Mouse (Mus musculus): ENCODE results near the gene Ube2j2. TPM values are rescaled to one million over a fixed set of nuclear protein-coding genes. Genes with fewer than 3 reads are reported as not detected.

Ube2j2 gene
- total RNA-seq (2021), result 10 to 100 TPM; 69.8 to 71.2 TPM
- long read RNA-seq, experiment 1, transcript Ube2j2-213 (7 exons, 3,339 nt), result minor isoform, 6 of 49 reads
- long read RNA-seq, experiment 1, transcript Ube2j2-205 (8 exons, 1,434 nt), result minor isoform, 5 of 49 reads
- long read RNA-seq, experiment 1, transcript Ube2j2-201 (8 exons, 3,483 nt), result major isoform, 19 of 49 reads
- long read RNA-seq, experiment 1, partial matches to known transcripts, result 3 of 49 reads
- long read RNA-seq, experiment 1, other reads (novel, unspliced or antisense), result 13 of 49 reads
- long read RNA-seq, experiment 2, transcript Ube2j2-201 (8 exons, 3,483 nt), result major isoform, 23 of 49 reads
- long read RNA-seq, experiment 2, transcript Ube2j2-213 (7 exons, 3,339 nt), result minor isoform, 15 of 49 reads
- long read RNA-seq, experiment 2, partial matches to known transcripts, result 1 of 49 reads
- long read RNA-seq, experiment 2, other reads (novel, unspliced or antisense), result 7 of 49 reads

DNA sequence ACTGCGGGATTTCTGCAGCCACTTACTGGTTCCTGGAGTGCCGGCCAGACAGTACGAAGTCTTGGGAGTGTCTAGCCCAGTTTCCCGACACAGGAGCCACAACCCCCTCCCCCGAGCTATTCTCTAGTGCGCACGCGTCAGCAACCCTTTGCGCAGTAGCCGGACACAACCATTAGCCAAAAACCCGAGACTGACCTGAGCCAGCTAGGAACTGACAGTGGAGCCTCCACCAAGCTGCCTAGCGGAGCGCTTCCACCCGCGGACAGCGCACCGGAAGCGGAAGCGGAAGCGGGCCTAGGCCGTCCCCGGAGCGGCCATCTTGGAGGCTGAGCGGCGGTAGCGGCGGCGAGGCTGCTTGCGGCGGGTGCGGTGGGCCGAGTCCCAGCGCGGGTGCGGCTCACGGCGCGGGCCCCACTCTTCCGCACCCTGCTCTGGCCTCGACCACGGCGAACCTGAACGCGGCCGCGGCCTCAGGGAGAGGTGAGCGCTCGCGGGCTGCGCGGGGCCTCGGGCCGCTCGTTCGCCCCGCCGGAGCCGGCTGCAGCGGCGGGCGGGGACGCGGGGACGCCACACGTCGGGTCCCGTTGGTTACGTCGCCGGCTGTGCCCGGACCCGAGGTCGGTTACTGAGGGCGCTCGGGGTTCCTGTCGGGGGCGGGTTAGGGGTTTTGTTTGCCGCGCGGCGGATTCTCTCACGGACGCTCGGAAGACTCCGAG, at the start of gene Ube2j2:
Ube2j2 (plus strand) TSS at position 298 of the 716 bp plus-strand sequence.
- Histone ChIP-seq H3K27ac (peak within 1 kb of the TSS; percentile 96), H3K4me3 (peak within 1 kb of the TSS; percentile 68)
- no peak for TF ChIP-seq CTCF (conservative IDR thresholded peaks at IDR 0.05)
- peak; percentile 95 to 99 for DNase-seq (ENCODE audit: low spot score in 2 of 2)

DNA sequence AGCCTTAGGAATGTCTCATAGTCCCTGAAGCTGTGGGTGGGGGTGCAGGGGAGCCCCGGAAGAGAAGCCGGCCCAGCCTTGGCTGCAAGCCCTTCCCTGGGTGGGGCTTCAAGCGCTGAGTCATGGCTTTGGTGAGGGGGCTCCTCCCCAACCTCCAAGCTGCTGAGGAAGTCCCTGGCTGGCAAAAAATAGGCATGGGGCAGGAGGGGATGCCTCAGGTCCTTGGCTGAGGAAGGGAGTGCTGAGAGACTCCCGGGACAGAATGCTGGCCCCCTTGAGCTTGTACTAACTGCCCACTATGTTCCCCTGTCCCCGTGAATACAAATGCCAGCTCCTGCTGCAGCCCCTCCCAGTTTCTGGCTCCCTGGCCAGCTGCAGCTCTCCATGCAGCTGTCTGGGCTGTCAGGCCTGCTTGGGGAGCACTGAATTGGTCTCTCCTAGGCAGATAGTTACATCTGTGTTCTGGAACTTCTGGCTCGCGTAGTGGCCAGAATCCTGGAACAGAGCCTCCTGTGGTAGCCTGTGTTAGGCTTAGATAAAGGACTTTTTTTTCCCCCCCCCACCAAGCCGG, 49.2 kb upstream of the Ube2j2 start:
- Histone ChIP-seq H3K4me3 (peak overlapping the region; percentile 84), H3K27ac (peak overlapping the region; percentile 88)
- peak; percentile 69 to 84 for DNase-seq (ENCODE audit: low spot score in 2 of 2)
- TF ChIP-seq CTCF (conservative IDR thresholded peaks at IDR 0.05), result peak; percentile 40

- peak; percentile 79 to 80 for DNase-seq (ENCODE audit: low spot score in 2 of 2)
- Histone ChIP-seq H3K4me3 (peak overlapping the region; percentile 84), H3K27ac (peak overlapping the region; percentile 88)
- TF ChIP-seq CTCF (conservative IDR thresholded peaks at IDR 0.05), result no peak
Observed at GRCm38 (mm10) chr4:155895216-155895615, 48.4 kb upstream of the Ube2j2 start.

DNA sequence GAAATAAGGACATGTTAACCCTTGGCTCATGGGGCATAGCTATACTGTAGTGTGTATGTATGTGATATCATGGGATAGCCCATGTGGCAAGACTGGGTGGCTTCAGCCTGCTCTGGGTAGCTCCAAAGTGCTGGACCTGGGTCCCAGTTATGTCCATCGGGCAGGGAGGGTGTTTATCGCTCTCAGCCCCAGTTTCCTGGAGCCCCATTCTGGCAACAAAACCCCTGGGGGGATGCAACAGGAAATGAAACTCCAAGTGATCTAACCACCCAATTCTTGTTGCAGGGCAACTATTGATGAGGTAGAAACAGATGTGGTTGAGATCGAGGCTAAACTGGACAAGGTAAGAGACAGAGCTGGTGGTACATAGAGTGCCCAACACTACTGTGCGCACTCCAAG, 47.8 kb upstream of the Ube2j2 start:
- H3K27ac ChIP-seq, result peak overlapping the region; percentile 88
- peak overlapping the region; percentile 84; the same call in 1 of the 2 replicates for H3K4me3 ChIP-seq
- TF ChIP-seq CTCF (conservative IDR thresholded peaks at IDR 0.05), result no peak
- no peak for DNase-seq (ENCODE audit: low spot score in 2 of 2)

DNA sequence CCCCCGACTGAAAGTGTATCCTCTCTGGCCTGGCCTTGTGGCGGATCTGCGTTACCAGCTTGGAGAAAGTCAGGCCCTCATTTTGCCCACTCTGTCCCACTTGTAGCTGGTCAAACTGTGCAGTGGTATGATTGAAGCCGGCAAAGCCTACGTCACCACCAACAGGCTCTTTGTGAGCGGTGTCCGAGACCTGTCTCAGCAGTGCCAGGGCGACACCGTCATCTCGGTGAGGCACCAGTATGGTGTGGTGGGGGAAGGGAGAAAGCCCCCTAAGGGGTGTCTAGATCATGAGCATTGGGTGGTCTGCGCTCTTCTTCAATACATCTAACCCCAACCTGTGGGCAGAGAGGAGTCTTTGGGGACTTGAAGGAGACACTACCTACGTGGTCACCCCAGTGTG, 47.2 kb upstream of the Ube2j2 start:
- no peak for DNase-seq (ENCODE audit: low spot score in 2 of 2)
- no peak for TF ChIP-seq CTCF (conservative IDR thresholded peaks at IDR 0.05)
- no peak overlapping the region for H3K4me3 ChIP-seq
- no peak overlapping the region for H3K27ac ChIP-seq

GRCm38 (mm10) chr4:155898318-155898717, 45.3 kb upstream of the Ube2j2 start:
- DNase-seq (ENCODE audit: low spot score in 2 of 2), result no peak
- no peak overlapping the region for H3K4me3 ChIP-seq
- no peak for TF ChIP-seq CTCF (conservative IDR thresholded peaks at IDR 0.05)
- no peak overlapping the region for H3K27ac ChIP-seq

DNA sequence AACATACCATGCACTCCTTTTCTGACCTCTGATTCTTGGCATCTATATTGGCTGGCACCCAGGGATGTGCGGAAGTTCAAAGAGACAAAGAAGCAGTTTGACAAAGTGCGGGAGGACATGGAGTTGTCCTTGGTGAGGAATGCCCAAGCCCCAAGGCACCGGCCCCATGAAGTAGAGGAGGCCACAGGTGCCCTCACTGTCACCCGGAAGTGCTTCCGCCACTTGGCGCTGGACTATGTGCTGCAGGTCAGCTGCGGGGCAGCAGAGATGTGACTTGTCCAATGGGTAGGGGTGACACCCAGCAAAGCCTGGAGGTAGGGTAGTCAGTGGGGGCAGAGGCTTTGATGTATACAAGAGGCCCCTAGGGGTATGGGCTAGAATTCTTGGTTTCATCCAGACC, 44.3 kb upstream of the Ube2j2 start:
- no peak for DNase-seq (ENCODE audit: low spot score in 2 of 2)
- no peak for TF ChIP-seq CTCF (conservative IDR thresholded peaks at IDR 0.05)
- no peak overlapping the region for H3K27ac ChIP-seq
- no peak overlapping the region for H3K4me3 ChIP-seq

DNA sequence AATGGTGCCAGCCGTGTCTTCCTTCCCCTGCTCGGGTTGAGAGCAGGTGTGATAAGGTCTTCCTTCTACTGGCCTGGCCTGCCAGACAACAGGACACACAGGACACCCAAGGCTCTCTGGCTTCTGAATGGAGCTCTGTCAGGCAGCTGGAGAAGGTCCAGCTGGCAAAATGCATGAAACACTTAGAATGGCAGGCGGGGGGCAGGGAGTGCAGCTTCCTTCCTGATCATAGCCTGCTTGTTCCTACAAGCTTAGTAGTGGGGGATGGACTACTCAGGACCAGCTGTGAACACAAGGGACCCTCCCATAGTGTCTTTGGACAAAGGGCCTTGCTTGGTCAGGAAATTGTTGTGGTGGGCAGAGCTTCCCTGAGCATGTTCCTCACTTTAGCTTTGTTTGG, 42.4 kb upstream of the Ube2j2 start:
- H3K27ac ChIP-seq, result peak overlapping the region; percentile 46; the same call in 1 of the 2 replicates
- TF ChIP-seq CTCF (conservative IDR thresholded peaks at IDR 0.05), result no peak
- DNase-seq (ENCODE audit: low spot score in 2 of 2), result peak; percentile 52 to 57
- no peak overlapping the region for H3K4me3 ChIP-seq

- no peak for TF ChIP-seq CTCF (conservative IDR thresholded peaks at IDR 0.05)
- H3K27ac ChIP-seq, result no peak overlapping the region
- no peak for DNase-seq (ENCODE audit: low spot score in 2 of 2)
- no peak overlapping the region for H3K4me3 ChIP-seq
Observed at GRCm38 (mm10) chr4:155903246-155903645, 40.4 kb upstream of the Ube2j2 start.

DNA sequence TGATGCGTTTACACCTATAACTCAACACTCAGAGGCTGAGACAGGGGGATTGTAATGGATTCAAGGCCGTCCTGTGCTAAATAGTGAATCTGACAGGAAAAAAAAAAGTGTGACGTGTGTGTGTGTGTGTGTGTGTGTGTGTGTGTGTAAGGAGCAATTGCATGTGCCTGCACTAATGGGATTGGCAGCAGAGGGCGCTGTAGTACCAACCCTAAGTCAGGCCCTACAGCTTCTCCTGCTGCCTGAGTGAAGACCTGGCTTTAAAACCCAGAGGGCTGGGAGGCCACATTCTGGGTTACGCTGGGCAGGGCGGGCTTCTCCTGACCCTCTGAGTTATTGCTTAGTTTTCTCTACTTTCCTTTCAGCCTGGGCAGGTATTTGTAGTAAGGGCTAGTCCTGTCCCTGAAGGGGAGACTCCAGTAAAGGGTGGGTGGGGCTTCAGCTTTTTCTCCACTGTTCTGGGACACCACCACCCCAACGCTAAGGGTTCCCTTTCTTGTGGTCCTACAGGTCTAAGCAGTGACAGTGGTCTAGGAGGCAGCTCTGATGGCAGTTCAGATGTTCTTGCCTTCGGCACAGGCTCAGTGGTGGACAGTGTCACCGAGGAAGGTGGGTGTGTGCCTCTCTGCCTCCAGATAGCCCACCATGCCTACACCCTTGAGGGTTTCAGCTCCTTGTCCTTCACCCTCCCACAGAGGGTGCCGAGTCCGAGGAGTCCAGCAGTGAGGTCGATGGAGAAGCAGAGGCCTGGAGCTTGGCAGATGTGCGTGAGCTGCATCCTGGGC, 39.1 kb upstream of the Ube2j2 start:
- DNase-seq (ENCODE audit: low spot score in 2 of 2), result peak in 1 of 2 experiments; percentile 18
- peak; percentile 53 for TF ChIP-seq CTCF (conservative IDR thresholded peaks at IDR 0.05)
- H3K4me3 ChIP-seq, result no peak overlapping the region
- no peak overlapping the region for H3K27ac ChIP-seq

DNA sequence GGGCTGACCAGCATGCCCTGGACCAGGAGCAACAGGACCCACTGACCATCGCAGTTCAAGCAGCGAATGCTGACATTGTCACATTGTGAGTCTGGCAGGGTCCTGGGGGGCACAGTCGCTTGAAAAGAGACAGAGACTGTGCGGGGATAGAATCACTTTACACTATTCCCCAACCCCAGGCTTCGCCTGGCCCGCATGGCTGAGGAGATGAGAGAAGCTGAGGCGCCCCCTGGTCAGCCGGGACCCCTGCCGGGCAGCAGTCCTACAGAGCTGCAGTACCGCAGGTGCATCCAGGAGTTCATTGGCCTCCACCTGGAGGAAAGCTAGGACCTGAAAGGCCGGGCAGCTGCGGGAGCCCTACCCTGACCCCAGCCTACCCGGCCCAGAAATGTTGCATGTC, 38.0 kb upstream of the Ube2j2 start:
- no peak overlapping the region for H3K27ac ChIP-seq
- no peak for TF ChIP-seq CTCF (conservative IDR thresholded peaks at IDR 0.05)
- no peak overlapping the region for H3K4me3 ChIP-seq
- DNase-seq (ENCODE audit: low spot score in 2 of 2), result no peak

GRCm38 (mm10) chr4:155906125-155906524, 37.5 kb upstream of the Ube2j2 start:
- peak in 1 of 2 experiments; percentile 0 for DNase-seq (ENCODE audit: low spot score in 2 of 2)
- TF ChIP-seq CTCF (conservative IDR thresholded peaks at IDR 0.05), result no peak
- Histone ChIP-seq H3K4me3 (no peak overlapping the region), H3K27ac (no peak overlapping the region)

All from layer of hippocampus, adult 2 months (tissue).